In the genomic region with DNA sequence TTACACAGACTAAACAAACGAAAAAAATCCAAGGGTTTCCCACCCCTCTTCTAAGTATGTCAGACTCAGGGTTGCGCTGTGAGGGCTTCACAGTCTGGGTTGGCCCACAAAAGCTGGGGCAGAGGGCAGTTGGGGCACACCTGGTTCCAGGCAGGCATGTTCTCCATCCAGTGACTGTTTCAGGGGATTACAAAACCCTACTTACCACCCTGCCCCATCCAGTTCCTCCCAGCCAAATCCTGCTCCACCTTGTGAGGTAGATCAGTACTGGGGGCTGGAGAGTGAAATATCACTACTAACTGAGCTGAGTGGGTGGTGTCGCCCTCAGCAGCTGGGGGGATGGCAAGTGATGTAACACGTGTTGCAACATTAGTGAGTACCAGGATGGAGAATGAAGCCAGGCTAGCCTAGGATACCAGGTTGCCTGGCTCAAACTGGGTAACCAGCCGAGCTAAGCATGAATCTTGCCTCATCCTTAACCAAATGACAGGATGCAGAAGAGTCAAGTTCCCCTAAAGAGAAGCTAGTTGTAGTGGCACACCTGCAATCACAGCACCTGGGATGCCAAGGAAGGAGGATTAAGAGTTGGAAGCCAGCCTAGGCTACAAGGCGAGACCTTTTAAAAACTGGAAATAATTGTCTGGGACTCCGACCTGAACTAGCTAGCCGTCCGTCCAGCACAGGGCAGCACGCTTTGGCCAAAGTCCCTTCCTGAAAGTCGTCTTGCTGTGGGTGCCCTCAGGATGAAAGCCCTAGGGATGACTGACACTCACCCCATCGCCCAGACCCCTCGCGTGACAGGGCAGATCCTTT, we compare ENCODE assay signal across 9 mouse cellular contexts. TPM values are rescaled to one million over a fixed set of nuclear protein-coding genes. Genes with fewer than 3 reads are reported as not detected.
A peak's percentile ranks its signal among the peaks of the same experiment; 100 is the strongest.
DNase-seq lines count a peak whose midpoint lies in the region; ATAC-seq and TF ChIP-seq lines count a peak whose summit lies in the region.
"Had no signal": no experiment of that assay in that cellular context is flagged by ENCODE, and none has a peak within 500 bp of the region (broad histone marks: within the 10 kb centered on the region; RNA-seq: fewer than 3 reads in every experiment).

No protein-coding gene starts in this region.

- H3K27me3 ChIP-seq in G1E (ENCODE audit: insufficient read depth, low read length): peaks cover 32% of the 10 kb centered on the region
- H3K27me3 ChIP-seq in heart, embryonic 12.5 days (replicated peaks): peaks cover 37% of the 10 kb centered on the region

- H3K4me1 ChIP-seq in G1E (ENCODE audit: insufficient read depth, low read depth, low read length): peaks cover 10% of the 10 kb centered on the region
- H3K4me1 ChIP-seq in heart, embryonic 12.5 days (replicated peaks): peaks cover 5% of the 10 kb centered on the region; the same call in 1 of the 2 replicates

- no peaks in the 10 kb centered on the region for H3K9me3 ChIP-seq in G1E (replicated peaks)
- no peaks in the 10 kb centered on the region for H3K9me3 ChIP-seq in heart, embryonic 12.5 days (replicated peaks)

- H3K4me2 ChIP-seq in heart, embryonic 12.5 days: peak overlapping the region; percentile 94

- peak overlapping the region; percentile 79 for H3K9ac ChIP-seq in heart, embryonic 12.5 days

- no peak overlapping the region for H3K27ac ChIP-seq in heart, embryonic 12.5 days (ENCODE audit: poor library complexity, severe bottlenecking)

- whole genome bisulfite sequencing in heart, embryonic 12.5 days: 24% methylated on average over 14 of the region's 14 CpGs

- TF ChIP-seq CTCF in G1E (IDR thresholded peaks at IDR 0.05; ENCODE audit: low read depth, low read length): no peak

- peak overlapping the region; percentile 65; the same call in 1 of the 2 replicates for H3K4me3 ChIP-seq in G1E (ENCODE audit: low read depth, low read length)
- H3K4me3 ChIP-seq in heart, embryonic 12.5 days: peak overlapping the region; percentile 62

- ATAC-seq in frontal cortex, adult (ENCODE audit: low TSS enrichment): peak; percentile 15; the same call in 1 of the 2 replicates
- ATAC-seq in G1E (ENCODE audit: extremely low read depth, insufficient number of reproducible peaks, low FRiP score, poor library complexity, severe bottlenecking): no peak
- ATAC-seq in heart, embryonic 12.5 days (ENCODE audit: insufficient number of reproducible peaks, low FRiP score): peak; percentile 5; the same call in 1 of the 2 replicates

- DNase-seq in frontal cortex, postnatal 25 days (ENCODE audit: low spot score in 2 of 2): no peak
- DNase-seq in G1E (ENCODE audit: low spot score): no peak
- DNase-seq in kidney, postnatal 14 days: peak; percentile 59
- DNase-seq in lung, postnatal 36 days: peak; percentile 35
- no peak for DNase-seq in retina, postnatal 1 day
- DNase-seq in gastrocnemius, postnatal 4 days (ENCODE audit: low spot score in 2 of 2): no peak

- H3K36me3 ChIP-seq in G1E (replicated peaks): no peaks in the 10 kb centered on the region
- H3K36me3 ChIP-seq in heart, embryonic 12.5 days: no peaks in the 10 kb centered on the region

RNA-seq across cellular contexts. Expression of a gene that starts 0.7 kb away (rescaled TPM):
- total RNA-seq in G1E (2014; fragmentation: Nextera tagmentation): not detected in 2 replicates
- total RNA-seq in G1E (2017): 0.27 and 0.52 TPM in 2 replicates
- 0.06 and 0.08 TPM in 2 replicates for polyA plus RNA-seq in G1E (2012)
- 10.0 and 10.3 TPM in 2 replicates for polyA plus RNA-seq in heart, embryonic 12.5 days (2016; fragmentation: Nextera tagmentation; extraction: Ambion mirVana)
- total RNA-seq in gastrocnemius, postnatal 4 days (2021): 10 to 100 TPM; 13.0 to 20.0 TPM

RNA-seq across cellular contexts. Expression of a gene that starts 40.9 kb away (rescaled TPM):
- total RNA-seq in G1E (2014; fragmentation: Nextera tagmentation) (23.3 and 25.0 TPM in 2 replicates), G1E (2017) (27.5 and 29.9 TPM in 2 replicates)
- polyA plus RNA-seq in G1E (2012): 13.1 and 20.3 TPM in 2 replicates
- polyA plus RNA-seq in heart, embryonic 12.5 days (2016; fragmentation: Nextera tagmentation; extraction: Ambion mirVana): 18.8 and 19.6 TPM in 2 replicates
- 10 to 100 TPM; 28.9 to 30.4 TPM for total RNA-seq in gastrocnemius, postnatal 4 days (2021)

RNA-seq across cellular contexts. Expression of a gene that starts 56.6 kb away (rescaled TPM):
- total RNA-seq in G1E (2014; fragmentation: Nextera tagmentation): not detected in 2 replicates
- 0.12 TPM in 1 of 2 replicates, not detected in the other for total RNA-seq in G1E (2017)
- polyA plus RNA-seq in G1E (2012): 0.02 and 0.07 TPM in 2 replicates
- polyA plus RNA-seq in heart, embryonic 12.5 days (2016; fragmentation: Nextera tagmentation; extraction: Ambion mirVana): 2.5 and 3.1 TPM in 2 replicates
- total RNA-seq in gastrocnemius, postnatal 4 days (2021): under 1 TPM; 0.15 to 0.16 TPM
- total RNA-seq: left cerebral cortex, postnatal 36 days had no signal

Comparison
In these comparisons a context has a peak if more than half of its experiments do, and no peak if none do; other contexts are left out.
1. DNase-seq: peak in kidney, postnatal 14 days (single experiment) and lung, postnatal 36 days (single experiment); none in frontal cortex, postnatal 25 days (0 of 2), G1E (single experiment), retina, postnatal 1 day (single experiment) and gastrocnemius, postnatal 4 days (0 of 2).
2. RNA of a gene that starts 0.7 kb away (total RNA-seq): 13.0 to 20.0 TPM in gastrocnemius, postnatal 4 days; 0.27 to 0.52 TPM in G1E; every median in the first group is over 4 times any median in the second.